Mouse (Mus musculus) forebrain, embryonic 13.5 days (tissue): ENCODE data around the gene Sys1. TPM values are rescaled to one million over a fixed set of nuclear protein-coding genes. Genes with fewer than 3 reads are reported as not detected.

Source experiments
- ATAC-seq: fragments of 200-750 bp; cut with Nextera tagmentation; 2 replicates; pipeline ENCODE4 v1.8.0; 2017
- H3K27ac ChIP-seq: fragments of 300-500 bp; sonication (generic); 2 replicates; pipeline ENCODE4 v1.5.1; 2015; ENCODE audit warnings: inconsistent platforms, mild to moderate bottlenecking, moderate library complexity
- H3K27me3 ChIP-seq: fragments of 300-500 bp; sonication (generic); 2 replicates; pipeline ENCODE4 v1.6.1; 2015; ENCODE audit warnings: mild to moderate bottlenecking, inconsistent platforms
- H3K36me3 ChIP-seq: fragments of 300-500 bp; sonication (generic); 2 replicates; pipeline ENCODE4 v1.6.1; 2015; ENCODE audit warnings: mild to moderate bottlenecking, inconsistent platforms; ENCODE audit not compliant: poor library complexity, severe bottlenecking
- H3K4me1 ChIP-seq: fragments of 300-500 bp; sonication (generic); 2 replicates; pipeline ENCODE4 v1.6.1; 2015; ENCODE audit warnings: inconsistent platforms
- H3K4me2 ChIP-seq: fragments of 300-500 bp; sonication (generic); 2 replicates; pipeline ENCODE4 v1.6.1; 2015; ENCODE audit warnings: inconsistent platforms, mild to moderate bottlenecking, moderate library complexity
- H3K4me3 ChIP-seq: fragments of 300-500 bp; sonication (generic); 2 replicates; pipeline ENCODE4 v1.5.1; 2015; ENCODE audit warnings: mild to moderate bottlenecking, inconsistent platforms
- H3K9ac ChIP-seq: fragments of 300-500 bp; sonication (generic); 2 replicates; pipeline ENCODE4 v1.6.1; 2015; ENCODE audit warnings: mild to moderate bottlenecking, inconsistent platforms
- H3K9me3 ChIP-seq: fragments of 300-500 bp; sonication (generic); replicated peaks from 2 replicates; pipeline ENCODE4 v1.6.1; 2016; ENCODE audit warnings: inconsistent platforms
- WGBS: fragments of 180-500 bp; shearing (Covaris S2); methylation state at CpG from one replicate; pipeline ENCODE4 v1.1.7; 2015; 5-methylcytosine and 5-hydroxymethylcytosine counted together
- polyA plus RNA-seq: library from polyadenylated mRNA; unstranded; fragments of >200 nt; fragmentation: Nextera tagmentation; extraction: Ambion mirVana; gene quantifications from 2 replicates; pipeline ENCODE4 v1.2.1, GENCODE M21; 2015

Sys1 gene
- polyA plus RNA-seq = 71.8 and 72.4 TPM in 2 replicates

DNA sequence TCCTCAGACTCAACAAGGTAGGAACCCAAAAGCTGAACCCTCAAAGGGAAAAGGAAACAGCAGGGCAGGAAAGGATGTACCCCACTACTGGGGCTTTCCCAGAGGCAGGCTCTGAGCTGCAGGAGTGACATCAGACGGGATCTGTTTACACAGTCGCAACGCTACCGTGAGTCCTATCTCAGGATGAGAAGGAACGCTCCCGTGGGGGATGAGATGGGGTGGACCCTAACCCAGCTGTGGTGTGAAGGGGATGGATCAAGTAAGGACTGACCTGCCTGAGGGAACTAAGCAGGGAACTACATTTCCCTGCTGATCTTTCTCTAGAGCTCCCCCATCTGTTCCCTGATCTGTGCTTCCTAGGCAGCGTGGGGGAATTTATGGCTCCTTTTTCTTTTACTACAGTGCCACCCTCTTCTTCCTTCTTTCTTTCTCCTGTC, at the start of gene Sys1:
TSS of gene Sys1 (plus strand) at position 101 of the 437 bp plus-strand sequence.
- Histone ChIP-seq H3K4me2 (peak within 1 kb of the TSS; percentile 37; the same call in 1 of the 2 replicates), H3K27me3 (0 out of 2 replicates have a peak, but pooled peaks cover 2% of the 10 kb centered on the region), H3K9me3 (no peaks in the 10 kb centered on the region), H3K9ac (peak within 1 kb of the TSS; percentile 54), H3K4me3 (no peak within 1 kb of the TSS), H3K4me1 (peaks cover 12% of the 10 kb centered on the region), H3K36me3 (no peaks in the 10 kb centered on the region), H3K27ac (no peak within 1 kb of the TSS)
- no peak for ATAC-seq
- WGBS = 2% methylated on average over 7 of the region's 7 CpGs

DNA sequence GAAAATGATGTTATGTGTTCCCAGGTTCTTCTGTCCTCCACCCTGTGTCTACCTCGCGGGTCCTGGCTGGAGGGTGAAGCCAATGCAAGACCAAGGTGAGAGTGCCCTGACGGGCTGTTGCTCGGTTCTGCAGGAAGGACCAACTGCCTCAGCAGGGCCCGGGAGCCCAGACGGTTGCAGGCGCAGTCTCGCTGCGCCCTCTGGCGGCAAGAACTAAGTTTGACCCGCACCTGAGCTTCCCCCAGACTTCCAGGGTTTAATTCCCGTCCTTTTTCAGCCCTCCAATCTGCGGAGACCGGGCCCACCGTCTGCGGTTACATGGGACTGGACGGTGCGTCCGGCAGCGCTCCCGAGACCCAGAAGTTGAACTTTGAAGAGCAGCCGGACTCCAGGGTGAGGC, 49.1 kb upstream of the Sys1 start:
- WGBS = under 1% methylated on average over 22 of the region's 22 CpGs
- no peak overlapping the region for H3K4me3 ChIP-seq
- H3K4me1 ChIP-seq = peaks cover 11% of the 10 kb centered on the region
- no peak overlapping the region for H3K9ac ChIP-seq
- no peak overlapping the region for H3K4me2 ChIP-seq
- H3K27me3 ChIP-seq = peaks cover 88% of the 10 kb centered on the region
- H3K36me3 ChIP-seq = no peaks in the 10 kb centered on the region
- ATAC-seq = peak; percentile 61; the same call in 1 of the 2 replicates
- H3K27ac ChIP-seq = no peak overlapping the region
- no peaks in the 10 kb centered on the region for H3K9me3 ChIP-seq

DNA sequence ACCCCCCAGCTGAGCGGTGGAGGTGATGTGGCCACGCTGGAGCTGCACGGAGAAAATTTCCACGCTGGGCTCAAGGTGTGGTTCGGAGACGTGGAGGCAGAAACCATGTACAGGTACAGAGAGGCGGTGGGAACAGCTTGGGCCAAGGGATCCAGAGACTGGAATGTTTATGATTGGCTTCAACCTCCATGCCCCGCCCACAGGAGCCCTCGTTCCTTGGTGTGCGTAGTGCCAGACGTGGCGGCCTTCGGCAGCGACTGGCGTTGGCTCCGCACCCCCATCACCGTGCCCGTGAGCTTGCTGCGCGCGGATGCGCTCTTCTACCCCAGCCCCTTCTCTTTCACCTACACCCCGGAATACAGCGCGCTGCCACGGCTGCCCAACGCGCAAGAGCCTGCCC, 42.6 kb upstream of the Sys1 start:
- WGBS = 24% methylated on average over 28 of the region's 28 CpGs
- no peaks in the 10 kb centered on the region for H3K36me3 ChIP-seq
- no peak for ATAC-seq
- H3K4me3 ChIP-seq = peak overlapping the region; percentile 15; the same call in 1 of the 2 replicates
- no peak overlapping the region for H3K27ac ChIP-seq
- H3K9ac ChIP-seq = peak overlapping the region; percentile 4; the same call in 1 of the 2 replicates
- H3K4me2 ChIP-seq = peak overlapping the region; percentile 45
- H3K4me1 ChIP-seq = 0 out of 2 replicates have a peak, but pooled peaks cover 5% of the 10 kb centered on the region
- H3K9me3 ChIP-seq = no peaks in the 10 kb centered on the region
- peaks cover 41% of the 10 kb centered on the region for H3K27me3 ChIP-seq

DNA sequence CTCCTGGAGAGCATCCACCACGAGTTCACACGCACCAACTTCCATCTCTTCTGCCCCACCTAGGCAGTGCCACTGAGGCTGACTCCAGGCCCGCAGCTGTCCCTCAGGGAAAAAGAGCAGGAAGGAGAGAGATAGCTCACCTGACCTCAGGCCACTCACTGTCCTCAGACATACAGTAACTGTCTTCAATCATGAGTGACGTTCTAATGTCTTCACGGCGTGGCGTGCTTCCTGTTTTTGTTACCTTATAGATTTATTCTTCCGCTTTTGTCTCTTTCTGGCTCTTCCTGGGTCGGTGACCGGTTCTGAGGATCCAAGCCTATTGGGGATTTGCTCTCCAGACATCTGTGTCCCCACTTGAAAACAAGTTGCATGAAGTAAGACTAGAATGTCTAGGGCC, 42.2 kb upstream of the Sys1 start:
- Histone ChIP-seq H3K9ac (no peak overlapping the region), H3K36me3 (no peaks in the 10 kb centered on the region), H3K27me3 (peaks cover 37% of the 10 kb centered on the region), H3K4me2 (peak overlapping the region; percentile 45), H3K4me1 (0 out of 2 replicates have a peak, but pooled peaks cover 5% of the 10 kb centered on the region), H3K4me3 (0 out of 2 replicates have a peak overlapping the region, but pooled peaks have one; percentile 15), H3K9me3 (no peaks in the 10 kb centered on the region), H3K27ac (no peak overlapping the region)
- no peak for ATAC-seq
- 78% methylated on average over 10 of the region's 10 CpGs for WGBS

DNA sequence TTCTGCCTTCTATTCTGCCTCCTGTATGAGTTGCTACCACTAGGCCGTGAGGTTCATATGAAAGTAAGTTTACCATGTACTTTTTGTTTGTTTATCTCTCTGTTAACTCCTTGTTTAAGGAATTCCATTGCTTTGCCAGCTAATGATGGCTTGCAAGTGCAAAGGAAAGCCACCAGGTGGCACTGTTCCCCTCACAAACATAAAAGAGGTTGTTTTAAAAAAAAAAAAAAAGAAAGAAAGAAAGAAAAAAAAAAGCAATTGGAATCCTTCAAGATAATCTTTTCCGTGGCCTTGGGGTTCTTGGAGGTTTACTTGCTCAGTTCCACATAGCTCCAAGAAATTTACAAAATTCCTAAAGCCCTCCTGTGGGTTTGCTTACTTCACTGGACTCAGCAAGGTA, 39.6 kb upstream of the Sys1 start:
- no peak overlapping the region for H3K9ac ChIP-seq
- H3K4me1 ChIP-seq = 0 out of 2 replicates have a peak, but pooled peaks cover 5% of the 10 kb centered on the region
- H3K36me3 ChIP-seq = no peaks in the 10 kb centered on the region
- H3K4me3 ChIP-seq = no peak overlapping the region
- WGBS = 2% methylated on average over 2 of the region's 2 CpGs
- H3K4me2 ChIP-seq = no peak overlapping the region
- peaks cover 21% of the 10 kb centered on the region for H3K27me3 ChIP-seq
- no peaks in the 10 kb centered on the region for H3K9me3 ChIP-seq
- no peak for ATAC-seq
- no peak overlapping the region for H3K27ac ChIP-seq

DNA sequence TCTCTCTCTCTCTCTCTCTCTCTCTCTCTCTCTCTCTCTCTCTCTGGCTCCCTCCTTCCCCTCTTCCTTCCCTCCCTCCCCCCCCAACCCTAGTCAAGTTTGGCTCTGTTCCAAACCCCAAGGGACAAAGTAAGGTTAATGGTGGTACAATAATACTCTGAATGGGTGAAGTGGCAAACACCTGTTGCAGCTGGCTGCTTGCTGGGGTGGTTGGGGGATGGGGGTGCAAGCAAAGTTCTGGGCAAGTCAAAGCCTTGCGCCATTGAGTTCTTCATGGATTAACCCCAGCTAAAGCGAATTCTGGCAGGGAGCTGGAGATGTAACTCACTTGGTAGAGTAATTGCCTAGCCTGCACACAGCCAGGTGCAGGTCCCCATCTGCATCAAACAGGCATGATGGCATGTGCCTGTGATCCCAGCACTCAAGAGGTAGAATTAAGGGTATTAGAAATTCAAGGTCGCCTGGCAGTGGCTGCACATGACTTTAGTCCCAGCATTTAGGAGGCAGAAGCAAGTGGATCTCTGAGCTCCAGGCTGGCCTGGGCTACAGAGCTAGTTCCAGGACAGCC, 38.4 kb upstream of the Sys1 start:
- 37% methylated on average over 3 of the region's 3 CpGs for WGBS
- no peak overlapping the region for H3K9ac ChIP-seq
- peaks cover 18% of the 10 kb centered on the region for H3K27me3 ChIP-seq
- no peaks in the 10 kb centered on the region for H3K9me3 ChIP-seq
- H3K4me2 ChIP-seq = no peak overlapping the region
- no peak overlapping the region for H3K27ac ChIP-seq
- ATAC-seq = no peak
- H3K4me3 ChIP-seq = no peak overlapping the region
- H3K36me3 ChIP-seq = no peaks in the 10 kb centered on the region
- 0 out of 2 replicates have a peak, but pooled peaks cover 5% of the 10 kb centered on the region for H3K4me1 ChIP-seq

DNA sequence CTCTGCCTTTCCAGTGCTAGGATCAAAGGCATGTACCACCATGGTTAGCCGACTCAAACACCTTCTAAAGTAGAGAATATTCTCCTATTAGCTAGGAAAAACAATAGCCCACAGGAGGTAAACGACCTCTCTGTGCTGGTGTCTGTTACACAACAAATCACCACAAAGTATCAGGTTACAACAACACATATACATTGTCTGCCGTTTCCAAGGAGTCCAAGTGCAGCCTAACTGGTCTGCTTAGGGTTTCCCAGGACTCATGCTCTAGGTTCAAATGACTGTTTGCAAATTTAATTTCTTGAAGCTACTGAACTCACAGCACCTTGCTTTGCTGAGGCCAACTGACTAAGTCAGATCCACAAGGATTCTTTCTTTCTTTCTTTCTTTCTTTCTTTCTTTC, 37.3 kb upstream of the Sys1 start:
- Histone ChIP-seq H3K4me3 (no peak overlapping the region), H3K27me3 (peaks cover 8% of the 10 kb centered on the region), H3K9me3 (no peaks in the 10 kb centered on the region), H3K36me3 (no peaks in the 10 kb centered on the region), H3K4me2 (no peak overlapping the region), H3K9ac (no peak overlapping the region), H3K27ac (no peak overlapping the region), H3K4me1 (0 out of 2 replicates have a peak, but pooled peaks cover under 1% of the 10 kb centered on the region)
- WGBS = 1% methylated on average over 3 of the region's 3 CpGs
- no peak for ATAC-seq

DNA sequence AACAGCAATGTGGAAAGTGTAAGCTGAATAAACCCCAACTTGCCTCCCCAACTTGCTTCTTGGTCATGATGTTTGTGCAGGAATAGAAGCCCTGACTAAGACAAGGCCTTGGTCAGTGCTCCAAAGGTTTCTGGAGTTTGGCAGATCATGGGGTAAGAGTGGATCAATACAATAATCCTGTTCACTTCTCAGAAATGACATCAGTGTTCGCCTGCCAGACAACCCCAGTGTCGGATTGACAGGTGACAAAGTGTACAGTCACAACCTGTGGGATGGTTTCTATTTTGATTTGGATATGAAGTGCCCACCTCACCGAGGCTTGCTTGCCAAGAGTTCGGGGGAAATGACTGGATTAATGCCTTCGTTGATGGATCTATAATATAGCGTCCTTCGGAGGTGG, 35.5 kb upstream of the Sys1 start:
- Histone ChIP-seq H3K27ac (no peak overlapping the region), H3K4me1 (no peaks in the 10 kb centered on the region), H3K27me3 (no peaks in the 10 kb centered on the region; the same call in 1 of the 2 replicates), H3K4me3 (no peak overlapping the region), H3K9ac (no peak overlapping the region), H3K4me2 (no peak overlapping the region), H3K36me3 (no peaks in the 10 kb centered on the region), H3K9me3 (no peaks in the 10 kb centered on the region)
- 89% methylated on average over 7 of the region's 7 CpGs for WGBS
- ATAC-seq = no peak

DNA sequence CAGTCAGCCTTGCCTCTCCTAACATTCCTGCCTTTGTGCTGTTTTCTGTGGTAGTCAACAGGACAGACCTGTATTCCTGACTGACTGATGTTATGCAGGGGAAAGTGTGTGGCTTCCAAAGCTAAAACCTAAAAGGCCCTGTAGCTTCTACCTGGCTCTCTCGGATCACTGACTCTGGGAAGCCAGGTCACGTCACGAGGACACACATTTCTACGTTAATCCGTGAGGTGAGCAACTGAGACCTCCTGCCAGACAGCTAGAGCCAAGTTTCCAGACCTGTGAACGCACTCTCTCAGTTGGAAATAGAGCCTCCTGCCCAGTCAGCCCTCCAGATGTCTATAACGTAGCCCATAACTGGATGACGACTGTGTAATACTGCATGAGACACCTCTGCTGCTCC, 34.8 kb upstream of the Sys1 start:
- no peak for ATAC-seq
- 88% methylated on average over 8 of the region's 8 CpGs for WGBS
- H3K27ac ChIP-seq = no peak overlapping the region
- no peak overlapping the region for H3K4me2 ChIP-seq
- no peaks in the 10 kb centered on the region; the same call in 1 of the 2 replicates for H3K27me3 ChIP-seq
- no peaks in the 10 kb centered on the region for H3K36me3 ChIP-seq
- no peak overlapping the region for H3K9ac ChIP-seq
- H3K9me3 ChIP-seq = no peaks in the 10 kb centered on the region
- H3K4me3 ChIP-seq = no peak overlapping the region
- no peaks in the 10 kb centered on the region for H3K4me1 ChIP-seq

DNA sequence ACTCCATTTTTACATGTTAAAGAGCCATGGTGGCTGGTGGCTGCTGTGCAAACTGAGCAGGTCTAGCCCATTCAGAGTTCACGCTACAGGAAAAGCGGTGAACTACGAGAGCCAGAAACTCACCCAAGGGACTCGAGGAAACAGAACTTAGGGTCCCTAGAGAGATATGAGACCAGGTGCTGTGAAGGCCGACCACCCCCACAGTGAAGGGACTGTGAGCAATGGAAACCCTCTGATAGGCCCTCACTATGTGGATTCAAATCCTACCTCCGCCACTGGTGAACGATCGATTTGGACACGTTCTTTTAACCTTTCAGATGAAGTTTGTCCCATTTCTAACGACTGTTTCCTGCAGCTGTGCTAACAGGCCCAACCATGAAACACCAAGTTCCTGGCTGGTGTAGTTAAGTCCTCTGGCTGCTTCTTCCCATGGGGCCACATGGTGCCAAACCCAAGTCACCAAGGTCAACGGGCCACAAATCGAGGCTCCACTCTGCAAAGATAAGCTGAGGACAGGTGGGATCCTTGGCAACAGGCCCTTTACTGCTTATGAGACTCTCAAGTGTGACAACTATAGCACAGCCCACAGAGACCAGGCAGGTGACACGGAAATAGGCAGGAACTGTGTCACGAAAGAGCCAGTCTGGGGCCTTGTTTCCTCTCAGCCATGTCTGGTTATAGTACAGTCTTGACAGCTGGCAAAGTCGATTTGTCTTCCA, 33.9 kb upstream of the Sys1 start:
- no peak for ATAC-seq
- 88% methylated on average over 15 of the region's 15 CpGs for WGBS
- Histone ChIP-seq H3K27me3 (no peaks in the 10 kb centered on the region; the same call in 1 of the 2 replicates), H3K27ac (no peak overlapping the region), H3K9me3 (no peaks in the 10 kb centered on the region), H3K4me3 (no peak overlapping the region), H3K4me1 (no peaks in the 10 kb centered on the region), H3K9ac (no peak overlapping the region), H3K4me2 (no peak overlapping the region), H3K36me3 (no peaks in the 10 kb centered on the region)

DNA sequence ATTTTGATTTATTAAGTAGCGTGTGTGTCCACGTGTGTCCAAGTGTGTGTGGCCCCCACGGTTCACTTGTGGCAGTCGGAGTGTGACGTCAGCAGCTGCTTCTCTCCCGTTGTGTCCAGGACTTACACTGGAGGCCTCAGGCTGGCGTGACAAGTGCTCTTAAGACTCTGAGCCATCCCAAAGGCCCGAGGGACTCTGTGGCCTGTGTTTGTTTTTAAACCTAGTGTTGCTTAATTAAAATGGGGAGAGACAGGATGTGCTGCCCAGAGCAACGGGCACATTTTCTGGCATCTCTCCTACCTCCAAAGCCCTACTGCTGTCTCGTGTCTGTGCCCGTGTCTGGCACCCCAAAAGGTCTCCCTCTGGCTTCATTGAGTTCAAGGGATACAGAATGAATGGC, 33.3 kb upstream of the Sys1 start:
- Histone ChIP-seq H3K4me1 (no peaks in the 10 kb centered on the region), H3K4me3 (no peak overlapping the region), H3K36me3 (no peaks in the 10 kb centered on the region), H3K4me2 (no peak overlapping the region), H3K27me3 (no peaks in the 10 kb centered on the region; the same call in 1 of the 2 replicates), H3K9me3 (no peaks in the 10 kb centered on the region), H3K9ac (no peak overlapping the region), H3K27ac (no peak overlapping the region)
- ATAC-seq = no peak
- WGBS = 90% methylated on average over 11 of the region's 11 CpGs

DNA sequence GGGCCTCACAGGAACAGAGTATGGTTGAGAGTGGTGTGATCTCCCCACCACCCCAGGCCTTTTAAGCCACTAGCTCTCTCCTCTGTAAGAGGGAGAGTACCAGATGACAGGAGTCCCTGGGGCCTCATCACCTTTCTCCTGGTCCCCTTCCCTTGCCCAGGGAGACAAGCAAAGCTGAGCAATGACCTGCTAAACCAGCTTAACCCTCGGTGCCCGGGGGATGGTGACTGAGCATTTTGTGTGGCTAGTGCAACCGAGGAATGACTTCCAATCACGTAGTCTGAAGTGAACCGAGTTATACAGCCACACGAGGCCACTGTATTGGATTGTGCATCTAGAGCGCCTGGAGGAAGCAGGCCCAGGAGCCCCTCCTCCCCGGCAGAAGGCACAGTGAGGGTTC, 32.4 kb upstream of the Sys1 start:
- Histone ChIP-seq H3K9me3 (no peaks in the 10 kb centered on the region), H3K4me2 (no peak overlapping the region), H3K4me3 (no peak overlapping the region), H3K27me3 (no peaks in the 10 kb centered on the region), H3K27ac (no peak overlapping the region), H3K36me3 (no peaks in the 10 kb centered on the region), H3K9ac (no peak overlapping the region), H3K4me1 (no peaks in the 10 kb centered on the region)
- 92% methylated on average over 8 of the region's 8 CpGs for WGBS
- ATAC-seq = no peak
